Comparison of ENCODE assay signal across 19 mouse cellular contexts in genomic region chr10:26797287-26797672, GRCm38 (mm10). TPM values are rescaled to one million over a fixed set of nuclear protein-coding genes. Genes with fewer than 3 reads are reported as not detected.
DNase-seq lines count a peak whose midpoint lies in the region; ATAC-seq and TF ChIP-seq lines count a peak whose summit lies in the region.
"Had no signal": no experiment of that assay in that cellular context is flagged by ENCODE, and none has a peak within 500 bp of the region (broad histone marks: within the 10 kb centered on the region; RNA-seq: fewer than 3 reads in every experiment).

No protein-coding gene starts in this region.

- H3K27me3 ChIP-seq in intestine, embryonic 16.5 days (replicated peaks; ENCODE audit: control insufficient read depth, insufficient read depth, low read length) = no peaks in the 10 kb centered on the region
- no peaks in the 10 kb centered on the region for H3K27me3 ChIP-seq in intestine, embryonic 15.5 days (replicated peaks)
- no peaks in the 10 kb centered on the region for H3K27me3 ChIP-seq in splenic B cell, adult 2 months (ENCODE audit: control insufficient read depth, insufficient read depth, low read length, poor library complexity, severe bottlenecking)
- no peaks in the 10 kb centered on the region for H3K27me3 ChIP-seq in hindbrain, postnatal 0 days (ENCODE audit: insufficient read depth, low read length)
- H3K27me3 ChIP-seq: forebrain, embryonic 13.5 days; heart, embryonic 15.5 days; hindbrain, embryonic 13.5 days; liver, embryonic 13.5 days; midbrain, embryonic 13.5 days; neural tube, embryonic 15.5 days had no signal

- peak; percentile 2 to 34 for DNase-seq in spleen, postnatal 36 days (ENCODE audit: low spot score in 2 of 2)
- DNase-seq in spleen, adult 18-20 months = no peak
- peak; percentile 48 for DNase-seq in splenic B cell, adult 2 months (ENCODE audit: low read depth, low spot score)
- DNase-seq in hindbrain, postnatal 0 days (ENCODE audit: low spot score) = no peak
- DNase-seq: cerebellum, postnatal 14 days; kidney, adult 8-10 months; liver, embryonic 13.5 days; lung, postnatal 14 days; retina, postnatal 1 day had no signal

- no peak overlapping the region for H3K9ac ChIP-seq in intestine, embryonic 16.5 days (ENCODE audit: low read depth, low read length)
- no peak overlapping the region for H3K9ac ChIP-seq in intestine, embryonic 15.5 days
- H3K9ac ChIP-seq in hindbrain, postnatal 0 days (replicated peaks; ENCODE audit: low read length) = no peak overlapping the region
- H3K9ac ChIP-seq: forebrain, embryonic 13.5 days; heart, embryonic 15.5 days; hindbrain, embryonic 13.5 days; liver, embryonic 13.5 days; midbrain, embryonic 13.5 days; neural tube, embryonic 15.5 days had no signal

- peaks cover 15% of the 10 kb centered on the region for H3K4me1 ChIP-seq in intestine, embryonic 16.5 days (ENCODE audit: control insufficient read depth, insufficient read depth, low read length)
- peaks cover 3% of the 10 kb centered on the region; the same call in 1 of the 2 replicates for H3K4me1 ChIP-seq in intestine, embryonic 15.5 days (replicated peaks)
- no peaks in the 10 kb centered on the region for H3K4me1 ChIP-seq in hindbrain, postnatal 0 days (ENCODE audit: insufficient read depth, low read length)
- H3K4me1 ChIP-seq: neural tube, embryonic 15.5 days had no signal

- 75% methylated on average over 7 of the region's 7 CpGs for WGBS in intestine, embryonic 16.5 days
- 79% methylated on average over 7 of the region's 7 CpGs for WGBS in intestine, embryonic 15.5 days
- 84% methylated on average over 7 of the region's 7 CpGs for WGBS in hindbrain, postnatal 0 days

- no peak for ATAC-seq in intestine, embryonic 16.5 days
- ATAC-seq in intestine, embryonic 15.5 days = no peak
- ATAC-seq in hematopoietic stem cell, adult 5-6 weeks (replicated peaks in 1 of 2; ENCODE audit: insufficient read depth in 1 of 2, low FRiP score in 2 of 2, low TSS enrichment in 1 of 2, low read depth in 1 of 2, poor library complexity in 2 of 2, severe bottlenecking in 2 of 2) = peak; percentile 5 to 29; a peak in 2 of 4 replicates
- ATAC-seq in hindbrain, postnatal 0 days = no peak; the same call in 1 of the 2 replicates
- ATAC-seq in inflammation-experienced regulatory T-cells, adult 6 months = no peak
- ATAC-seq: midbrain, embryonic 13.5 days had no signal

- H3K9me3 ChIP-seq in intestine, embryonic 16.5 days (ENCODE audit: control insufficient read depth, low read length) = no peaks in the 10 kb centered on the region
- H3K9me3 ChIP-seq in intestine, embryonic 15.5 days = no peaks in the 10 kb centered on the region
- no peaks in the 10 kb centered on the region for H3K9me3 ChIP-seq in hindbrain, postnatal 0 days (ENCODE audit: low read length)
- H3K9me3 ChIP-seq: forebrain, embryonic 13.5 days; heart, embryonic 15.5 days; hindbrain, embryonic 13.5 days; liver, embryonic 13.5 days; midbrain, embryonic 13.5 days; neural tube, embryonic 15.5 days had no signal

- no peak overlapping the region for H3K4me2 ChIP-seq in intestine, embryonic 16.5 days (ENCODE audit: low read depth, low read length)
- no peak overlapping the region for H3K4me2 ChIP-seq in intestine, embryonic 15.5 days (replicated peaks)
- H3K4me2 ChIP-seq in hindbrain, postnatal 0 days (ENCODE audit: low read depth, low read length) = no peak overlapping the region
- H3K4me2 ChIP-seq: forebrain, embryonic 13.5 days; heart, embryonic 15.5 days; hindbrain, embryonic 13.5 days; liver, embryonic 13.5 days; midbrain, embryonic 13.5 days; neural tube, embryonic 15.5 days had no signal

- H3K27ac ChIP-seq in intestine, embryonic 16.5 days (ENCODE audit: low read length) = peak overlapping the region; percentile 33
- H3K27ac ChIP-seq in intestine, embryonic 15.5 days = no peak overlapping the region
- no peak overlapping the region for H3K27ac ChIP-seq in hindbrain, postnatal 0 days
- H3K27ac ChIP-seq: forebrain, embryonic 13.5 days; heart, embryonic 15.5 days; hindbrain, embryonic 13.5 days; liver, embryonic 13.5 days; midbrain, embryonic 13.5 days; neural tube, embryonic 15.5 days had no signal

- no peak overlapping the region for H3K4me3 ChIP-seq in intestine, embryonic 16.5 days (ENCODE audit: low read length)
- no peak overlapping the region for H3K4me3 ChIP-seq in intestine, embryonic 15.5 days (replicated peaks)
- no peak overlapping the region for H3K4me3 ChIP-seq in hindbrain, postnatal 0 days (ENCODE audit: low read length)
- H3K4me3 ChIP-seq: forebrain, embryonic 13.5 days; heart, embryonic 15.5 days; hindbrain, embryonic 13.5 days; liver, embryonic 13.5 days; midbrain, embryonic 13.5 days; myocyte; neural tube, embryonic 15.5 days had no signal

- H3K36me3 ChIP-seq in intestine, embryonic 16.5 days (ENCODE audit: control insufficient read depth, insufficient read depth, low read length) = no peaks in the 10 kb centered on the region
- H3K36me3 ChIP-seq in intestine, embryonic 15.5 days = no peaks in the 10 kb centered on the region
- no peaks in the 10 kb centered on the region for H3K36me3 ChIP-seq in splenic B cell, adult 2 months (ENCODE audit: control insufficient read depth, insufficient read depth, low read length, poor library complexity, severe bottlenecking)
- no peaks in the 10 kb centered on the region for H3K36me3 ChIP-seq in hindbrain, postnatal 0 days (ENCODE audit: insufficient read depth, low read length)
- H3K36me3 ChIP-seq: heart, embryonic 15.5 days; hindbrain, embryonic 13.5 days; liver, embryonic 13.5 days; midbrain, embryonic 13.5 days; neural tube, embryonic 15.5 days had no signal

- TF ChIP-seq CTCF in hindbrain, postnatal 0 days (IDR thresholded peaks at IDR 0.05; ENCODE audit: low read depth) = no peak

RNA-seq across cellular contexts. Expression of gene Arhgap18, which starts 44.1 kb away (rescaled TPM):
- 48.8 and 48.9 TPM in 2 replicates for polyA plus RNA-seq in intestine, embryonic 16.5 days (2015; fragmentation: Nextera tagmentation; extraction: Ambion mirVana)
- polyA plus RNA-seq in intestine, embryonic 15.5 days (2015; fragmentation: Nextera tagmentation; extraction: Ambion mirVana) = 46.7 and 52.2 TPM in 2 replicates
- total RNA-seq in hematopoietic stem cell, adult 5-6 weeks (2017) = 95.5 and 114 TPM in 2 replicates
- total RNA-seq in hindbrain, postnatal 0 days (2014; rRNA removed) = 4.2 and 5.3 TPM in 2 replicates
- 8.3 and 9.4 TPM in 2 replicates for polyA plus RNA-seq in hindbrain, postnatal 0 days (2015; fragmentation: Nextera tagmentation; extraction: Ambion mirVana)
- polyA plus RNA-seq in inflammation-experienced regulatory T-cells, adult 6 months (2017; shearing (Covaris generic)) = 10 to 100 TPM; 38.9 to 47.6 (median 41.2) TPM

Comparison
In these comparisons a context has a peak if more than half of its experiments do, and no peak if none do; other contexts are left out.
1. DNase-seq: peak in spleen, postnatal 36 days (2 of 2) and splenic B cell, adult 2 months (single experiment); none in spleen, adult 18-20 months (0 of 2) and hindbrain, postnatal 0 days (single experiment).
2. ATAC-seq: peak in hematopoietic stem cell, adult 5-6 weeks (2 of 2); none in intestine, embryonic 16.5 days (single experiment), intestine, embryonic 15.5 days (single experiment), hindbrain, postnatal 0 days (single experiment) and inflammation-experienced regulatory T-cells, adult 6 months (single experiment).